Mouse (Mus musculus): ENCODE measurements around the gene Bcs1l.

Bcs1l gene

GRCm38 (mm10) chr1:74587773-74588445, at the start of gene Bcs1l, which contains the start of gene Zfp142:
Gene Bcs1l, plus strand, starts transcription at chr1:74588289.
Gene Zfp142, minus strand, starts transcription at chr1:74588246.
- peak; percentile 99 for DNase-seq

- DNase-seq = no peak
Observed at GRCm38 (mm10) chr1:74538650-74539049, 49.4 kb upstream of the Bcs1l start.

GRCm38 (mm10) chr1:74542451-74542961, 45.6 kb upstream of the Bcs1l start, which contains the start of gene Plcd4:
Gene Plcd4, plus strand, starts transcription at chr1:74542888.
- peak; percentile 54 to 58 for DNase-seq

GRCm38 (mm10) chr1:74544184-74544583, 43.9 kb upstream of the Bcs1l start, which contains the start of gene Usp37:
Gene Usp37, minus strand, starts transcription at chr1:74544284.
- no peak for DNase-seq

GRCm38 (mm10) chr1:74559061-74559460, 29.0 kb upstream of the Bcs1l start:
- no peak for DNase-seq

- DNase-seq = no peak
Observed at GRCm38 (mm10) chr1:74565834-74566233, 22.3 kb upstream of the Bcs1l start.

GRCm38 (mm10) chr1:74569739-74570719, 18.1 kb upstream of the Bcs1l start:
- no peak for DNase-seq

GRCm38 (mm10) chr1:74582621-74583020, 5.5 kb upstream of the Bcs1l start:
- no peak for DNase-seq

- DNase-seq = no peak
Observed at GRCm38 (mm10) chr1:74584616-74585398, 3.3 kb upstream of the Bcs1l start.

GRCm38 (mm10) chr1:74587233-74587772, 786 bp upstream of the Bcs1l start:
- peak in 1 of 2 experiments; percentile 5 for DNase-seq

GRCm38 (mm10) chr1:74594434-74594833, 6.3 kb downstream of the Bcs1l start:
- peak in 1 of 2 experiments; percentile 5 for DNase-seq

GRCm38 (mm10) chr1:74600501-74601266, 12.6 kb downstream of the Bcs1l start:
- no peak for DNase-seq

- peak; percentile 90 to 91 for DNase-seq
Observed at GRCm38 (mm10) chr1:74601267-74601962, 13.3 kb downstream of the Bcs1l start, which contains the start of the genes Rnf25 and Stk36. Gene Rnf25, minus strand, starts transcription at chr1:74601397. Gene Stk36, plus strand, starts transcription at chr1:74601445.

- no peak for DNase-seq
Observed at GRCm38 (mm10) chr1:74624183-74624582, 36.1 kb downstream of the Bcs1l start.

GRCm38 (mm10) chr1:74626076-74626475, 38.0 kb downstream of the Bcs1l start:
- DNase-seq = no peak

- peak; percentile 14 to 53 for DNase-seq
Observed at GRCm38 (mm10) chr1:74628001-74628400, 39.9 kb downstream of the Bcs1l start.

- no peak for DNase-seq
Observed at GRCm38 (mm10) chr1:74632734-74633133, 44.6 kb downstream of the Bcs1l start.

Measured in kidney, postnatal 36 days (tissue).